Mouse (Mus musculus) kidney, adult 8-10 months (tissue): ENCODE measurements around the gene Nup98.

ENCODE experiments used
- DNase-seq, 2 experiments: peaks; one replicate each; pipeline ENCODE4 v3.0.0; 2022

Gene Nup98

GRCm38 (mm10) chr7:102116579-102117331, 93.2 kb downstream of the Nup98 start, which contains the start of gene Chrna10:
TSS of gene Chrna10 (minus strand) at chr7:102116828.
- DNase-seq, result no peak

GRCm38 (mm10) chr7:102113151-102113729, 96.7 kb downstream of the Nup98 start:
- DNase-seq, result no peak

- no peak for DNase-seq
Measured at GRCm38 (mm10) chr7:102109746-102110145, 100.2 kb downstream of the Nup98 start.

GRCm38 (mm10) chr7:102109171-102109570, 100.8 kb downstream of the Nup98 start, which contains the start of gene Art5:
TSS of gene Art5 (minus strand) at chr7:102109489.
- DNase-seq, result no peak

- DNase-seq, result no peak
Measured at GRCm38 (mm10) chr7:102108206-102108605, 101.8 kb downstream of the Nup98 start.

GRCm38 (mm10) chr7:102106700-102107141, 103.3 kb downstream of the Nup98 start:
- no peak for DNase-seq

- peak in 1 of 2 experiments; percentile 4 for DNase-seq
Measured at GRCm38 (mm10) chr7:102104126-102104525, 105.8 kb downstream of the Nup98 start.

GRCm38 (mm10) chr7:102103555-102103954, 106.4 kb downstream of the Nup98 start:
- no peak for DNase-seq

- DNase-seq, result no peak
Measured at GRCm38 (mm10) chr7:102102696-102103095, 107.3 kb downstream of the Nup98 start.

- DNase-seq, result no peak
Measured at GRCm38 (mm10) chr7:102102241-102102640, 107.7 kb downstream of the Nup98 start.

GRCm38 (mm10) chr7:102101487-102101886, 108.5 kb downstream of the Nup98 start, which contains the start of gene Art1:
TSS of gene Art1 (plus strand) at chr7:102101743.
- DNase-seq, result no peak

- DNase-seq, result no peak
Measured at GRCm38 (mm10) chr7:102100868-102101267, 109.1 kb downstream of the Nup98 start.

- DNase-seq, result peak; percentile 22 to 29
Measured at GRCm38 (mm10) chr7:102099760-102100661, 110.0 kb downstream of the Nup98 start.

GRCm38 (mm10) chr7:102087336-102087735, 122.6 kb downstream of the Nup98 start:
- no peak for DNase-seq

- no peak for DNase-seq
Measured at GRCm38 (mm10) chr7:102084041-102084696, 125.8 kb downstream of the Nup98 start.

GRCm38 (mm10) chr7:102082816-102083215, 127.2 kb downstream of the Nup98 start, which contains the start of gene Trpc2:
TSS of gene Trpc2 (plus strand) at chr7:102083116.
- DNase-seq, result no peak

GRCm38 (mm10) chr7:102081784-102082183, 128.2 kb downstream of the Nup98 start:
- no peak for DNase-seq

GRCm38 (mm10) chr7:102080311-102080710, 129.7 kb downstream of the Nup98 start:
- peak; percentile 23 to 52 for DNase-seq

- peak; percentile 34 to 39 for DNase-seq
Measured at GRCm38 (mm10) chr7:102078517-102078916, 131.5 kb downstream of the Nup98 start.

GRCm38 (mm10) chr7:102076714-102077296, 133.2 kb downstream of the Nup98 start:
- DNase-seq, result no peak
